Mouse (Mus musculus): ENCODE data around the gene Tspan13. TPM values are rescaled to one million over a fixed set of nuclear protein-coding genes. Genes with fewer than 3 reads are reported as not detected.

Tspan13 gene
- polyA plus RNA-seq, 1 experiment from 2014 or later = 134 TPM

- no peak for ATAC-seq (ENCODE audit: insufficient read depth, low FRiP score, low read depth)
- no peak overlapping the region for H3K4me3 ChIP-seq (replicated peaks)
- WGBS = 84% methylated on average over 2 of the region's 2 CpGs
- H3K4me1 ChIP-seq = no peaks in the 10 kb centered on the region
- H3K4me2 ChIP-seq = no peak overlapping the region
- H3K27me3 ChIP-seq (replicated peaks) = no peaks in the 10 kb centered on the region
- H3K9ac ChIP-seq = no peak overlapping the region
- H3K27ac ChIP-seq = no peak overlapping the region
- H3K9me3 ChIP-seq = no peaks in the 10 kb centered on the region
- H3K36me3 ChIP-seq = no peaks in the 10 kb centered on the region
Measured at GRCm38 (mm10) chr12:36047593-36047992, 5.3 kb upstream of the Tspan13 start.

DNA sequence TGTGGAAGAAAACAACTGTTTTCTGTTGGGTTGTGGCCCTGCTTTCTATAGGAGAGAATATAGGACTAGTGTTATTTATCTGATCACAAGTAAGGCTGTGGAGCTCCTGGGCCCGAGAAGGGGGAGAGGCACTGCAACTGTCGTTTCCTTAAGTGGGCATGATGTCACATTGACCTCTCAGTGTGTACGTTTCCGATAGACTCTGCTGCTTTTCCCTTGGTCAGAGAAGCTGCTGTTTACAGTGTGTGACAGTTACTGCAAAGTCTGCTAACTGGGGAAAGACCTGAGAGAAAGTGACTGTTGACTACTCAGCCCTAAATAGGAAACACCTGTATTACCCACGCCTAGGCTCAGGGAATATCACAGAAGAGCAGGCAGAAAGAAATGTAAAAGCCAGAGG, 3.9 kb upstream of the Tspan13 start:
- Histone ChIP-seq H3K4me3 (replicated peaks) (no peak overlapping the region), H3K27ac (no peak overlapping the region), H3K36me3 (no peaks in the 10 kb centered on the region), H3K27me3 (replicated peaks) (no peaks in the 10 kb centered on the region), H3K4me2 (no peak overlapping the region), H3K9ac (no peak overlapping the region), H3K4me1 (no peaks in the 10 kb centered on the region), H3K9me3 (no peaks in the 10 kb centered on the region)
- ATAC-seq (ENCODE audit: insufficient read depth, low FRiP score, low read depth) = no peak
- 21% methylated on average over 5 of the region's 5 CpGs for WGBS

- 78% methylated on average over 2 of the region's 2 CpGs for WGBS
- Histone ChIP-seq H3K4me2 (no peak overlapping the region), H3K36me3 (no peaks in the 10 kb centered on the region), H3K4me1 (no peaks in the 10 kb centered on the region), H3K4me3 (replicated peaks) (no peak overlapping the region), H3K27me3 (replicated peaks) (no peaks in the 10 kb centered on the region), H3K9ac (no peak overlapping the region), H3K27ac (no peak overlapping the region), H3K9me3 (no peaks in the 10 kb centered on the region)
- no peak for ATAC-seq (ENCODE audit: insufficient read depth, low FRiP score, low read depth)
Measured at GRCm38 (mm10) chr12:36044691-36045090, 2.4 kb upstream of the Tspan13 start.

- under 1% methylated on average over 50 of the region's 50 CpGs for WGBS
- H3K36me3 ChIP-seq = no peaks in the 10 kb centered on the region
- peak overlapping the region; percentile 96 for H3K4me2 ChIP-seq
- H3K27me3 ChIP-seq (replicated peaks) = no peaks in the 10 kb centered on the region
- peak; percentile 51 for ATAC-seq (ENCODE audit: insufficient read depth, low FRiP score, low read depth)
- H3K27ac ChIP-seq = peak overlapping the region; percentile 62
- H3K9ac ChIP-seq = peak overlapping the region; percentile 75
- peak overlapping the region; percentile 89 for H3K4me3 ChIP-seq (replicated peaks)
- H3K9me3 ChIP-seq = no peaks in the 10 kb centered on the region
- no peaks in the 10 kb centered on the region for H3K4me1 ChIP-seq
Measured at GRCm38 (mm10) chr12:36041703-36042347, 475 bp downstream of the Tspan13 start.

DNA sequence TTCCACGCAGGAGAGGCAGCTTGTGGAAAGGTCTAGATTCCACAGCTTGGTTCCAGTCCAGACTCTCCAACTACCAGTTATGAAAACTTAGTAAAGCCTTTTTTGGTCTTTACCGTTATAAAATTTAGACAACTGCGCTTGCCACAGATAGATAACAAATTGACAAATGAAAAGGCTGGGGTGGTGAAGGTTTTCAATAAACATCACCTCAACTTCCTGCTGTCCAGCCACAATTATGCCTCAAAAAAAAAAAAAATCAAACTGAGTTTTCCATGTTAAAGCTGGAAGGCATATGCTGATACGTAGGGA, 1.1 kb downstream of the Tspan13 start:
- 21% methylated on average over 4 of the region's 4 CpGs for WGBS
- Histone ChIP-seq H3K4me1 (no peaks in the 10 kb centered on the region), H3K27me3 (replicated peaks) (no peaks in the 10 kb centered on the region), H3K36me3 (no peaks in the 10 kb centered on the region), H3K27ac (no peak overlapping the region), H3K9ac (no peak overlapping the region), H3K4me2 (peak overlapping the region; percentile 96), H3K4me3 (replicated peaks) (peak overlapping the region; percentile 89), H3K9me3 (no peaks in the 10 kb centered on the region)
- no peak for ATAC-seq (ENCODE audit: insufficient read depth, low FRiP score, low read depth)

GRCm38 (mm10) chr12:36040571-36041280, 1.6 kb downstream of the Tspan13 start:
- WGBS = 46% methylated on average over 10 of the region's 10 CpGs
- Histone ChIP-seq H3K4me3 (replicated peaks) (peak overlapping the region; percentile 89), H3K36me3 (no peaks in the 10 kb centered on the region), H3K9ac (no peak overlapping the region), H3K27ac (no peak overlapping the region), H3K27me3 (replicated peaks) (no peaks in the 10 kb centered on the region), H3K4me2 (peak overlapping the region; percentile 96), H3K4me1 (no peaks in the 10 kb centered on the region), H3K9me3 (no peaks in the 10 kb centered on the region)
- ATAC-seq (ENCODE audit: insufficient read depth, low FRiP score, low read depth) = no peak

- no peak for ATAC-seq (ENCODE audit: insufficient read depth, low FRiP score, low read depth)
- no peaks in the 10 kb centered on the region for H3K9me3 ChIP-seq
- H3K4me2 ChIP-seq = peak overlapping the region; percentile 22
- H3K27ac ChIP-seq = no peak overlapping the region
- no peaks in the 10 kb centered on the region for H3K36me3 ChIP-seq
- no peak overlapping the region for H3K4me3 ChIP-seq (replicated peaks)
- H3K4me1 ChIP-seq = no peaks in the 10 kb centered on the region
- H3K27me3 ChIP-seq (replicated peaks) = no peaks in the 10 kb centered on the region
- 44% methylated on average over 9 of the region's 9 CpGs for WGBS
- no peak overlapping the region for H3K9ac ChIP-seq
Measured at GRCm38 (mm10) chr12:36039541-36040084, 2.7 kb downstream of the Tspan13 start.

DNA sequence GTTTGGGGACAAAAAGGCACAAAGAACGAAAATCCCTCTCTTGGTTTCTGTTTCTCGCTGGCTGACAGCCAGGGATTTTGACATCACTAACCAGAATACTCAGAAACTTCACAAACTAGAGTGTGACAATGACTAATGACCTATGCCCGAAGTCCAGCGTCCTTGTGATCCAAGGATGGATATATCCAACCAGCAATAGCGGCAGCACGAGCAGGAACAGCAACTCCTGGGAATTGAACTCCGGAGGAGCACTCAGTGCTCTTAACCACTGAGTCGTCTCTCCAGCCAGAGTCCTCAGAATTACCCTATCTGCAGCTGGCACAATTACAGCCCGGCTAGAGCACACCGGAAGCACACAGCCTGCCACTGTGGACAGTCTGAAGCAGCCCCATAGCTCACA, 5.5 kb downstream of the Tspan13 start:
- peak; percentile 20; the same call in 1 of the 2 replicates for ATAC-seq (ENCODE audit: insufficient read depth, low FRiP score, low read depth)
- no peak overlapping the region for H3K9ac ChIP-seq
- no peaks in the 10 kb centered on the region for H3K9me3 ChIP-seq
- no peak overlapping the region for H3K27ac ChIP-seq
- no peaks in the 10 kb centered on the region for H3K36me3 ChIP-seq
- H3K4me2 ChIP-seq = no peak overlapping the region
- WGBS = 66% methylated on average over 10 of the region's 10 CpGs
- no peak overlapping the region for H3K4me3 ChIP-seq (replicated peaks)
- no peaks in the 10 kb centered on the region for H3K27me3 ChIP-seq (replicated peaks)
- no peaks in the 10 kb centered on the region for H3K4me1 ChIP-seq

- WGBS = 94% methylated on average over 7 of the region's 7 CpGs
- Histone ChIP-seq H3K4me2 (no peak overlapping the region), H3K27ac (no peak overlapping the region), H3K4me3 (replicated peaks) (no peak overlapping the region), H3K27me3 (replicated peaks) (no peaks in the 10 kb centered on the region), H3K4me1 (no peaks in the 10 kb centered on the region), H3K36me3 (no peaks in the 10 kb centered on the region), H3K9me3 (no peaks in the 10 kb centered on the region), H3K9ac (no peak overlapping the region)
- ATAC-seq (ENCODE audit: insufficient read depth, low FRiP score, low read depth) = no peak
Measured at GRCm38 (mm10) chr12:36036121-36036520, 6.2 kb downstream of the Tspan13 start.

- no peak overlapping the region for H3K9ac ChIP-seq
- no peak overlapping the region for H3K27ac ChIP-seq
- no peak overlapping the region for H3K4me3 ChIP-seq (replicated peaks)
- H3K36me3 ChIP-seq = no peaks in the 10 kb centered on the region
- no peaks in the 10 kb centered on the region for H3K9me3 ChIP-seq
- WGBS = 93% methylated on average over 6 of the region's 6 CpGs
- no peak overlapping the region for H3K4me2 ChIP-seq
- H3K27me3 ChIP-seq (replicated peaks) = no peaks in the 10 kb centered on the region
- no peak for ATAC-seq (ENCODE audit: insufficient read depth, low FRiP score, low read depth)
- no peaks in the 10 kb centered on the region for H3K4me1 ChIP-seq
Measured at GRCm38 (mm10) chr12:36035501-36035900, 6.8 kb downstream of the Tspan13 start.

DNA sequence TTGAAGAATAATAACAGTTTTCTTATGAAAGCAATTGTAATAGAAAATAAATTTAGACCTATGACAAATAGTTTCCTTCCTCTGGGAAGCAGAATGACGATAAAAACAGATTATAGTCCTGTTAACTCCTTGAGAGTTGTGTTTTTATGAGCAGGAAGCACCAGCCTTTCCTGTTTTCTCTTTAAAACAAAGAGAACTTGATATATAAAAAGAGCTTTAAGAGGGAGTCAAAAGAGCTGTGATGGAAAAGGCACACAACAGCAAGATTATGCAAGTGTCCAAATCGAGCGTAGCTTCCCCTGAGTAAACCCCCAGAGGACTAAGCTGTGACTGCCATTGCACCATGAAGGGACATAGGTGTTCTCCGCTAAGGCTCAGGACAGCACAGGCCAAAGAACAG, 9.9 kb downstream of the Tspan13 start:
- no peak overlapping the region for H3K4me3 ChIP-seq (replicated peaks)
- H3K4me2 ChIP-seq = no peak overlapping the region
- no peak for ATAC-seq (ENCODE audit: insufficient read depth, low FRiP score, low read depth)
- no peaks in the 10 kb centered on the region for H3K4me1 ChIP-seq
- no peak overlapping the region for H3K9ac ChIP-seq
- no peaks in the 10 kb centered on the region for H3K36me3 ChIP-seq
- H3K27ac ChIP-seq = no peak overlapping the region
- H3K9me3 ChIP-seq = no peaks in the 10 kb centered on the region
- H3K27me3 ChIP-seq (replicated peaks) = no peaks in the 10 kb centered on the region
- WGBS = 73% methylated on average over 4 of the region's 4 CpGs

GRCm38 (mm10) chr12:36030660-36031363, 11.5 kb downstream of the Tspan13 start:
- Histone ChIP-seq H3K4me1 (no peaks in the 10 kb centered on the region), H3K4me3 (replicated peaks) (no peak overlapping the region), H3K4me2 (no peak overlapping the region), H3K27me3 (replicated peaks) (no peaks in the 10 kb centered on the region), H3K9ac (no peak overlapping the region), H3K27ac (no peak overlapping the region), H3K36me3 (no peaks in the 10 kb centered on the region), H3K9me3 (no peaks in the 10 kb centered on the region)
- no peak for ATAC-seq (ENCODE audit: insufficient read depth, low FRiP score, low read depth)
- 83% methylated on average over 12 of the region's 12 CpGs for WGBS
